Mouse (Mus musculus) megakaryocyte, adult 5-6 weeks (primary cell): ENCODE results near the gene Pgk1. TPM values are rescaled to one million over a fixed set of nuclear protein-coding genes. Genes with fewer than 3 reads are reported as not detected.
"Not testable (repeated sequence)": the region's sequence is repeated elsewhere in the genome, so short reads cannot be mapped to it uniquely, and the experiment has no call there.

Experiments used
- ATAC-seq: 2 replicates; pipeline ENCODE4 v1.8.0; 2016; ENCODE audit warnings: mild to moderate bottlenecking, inconsistent platforms; ENCODE audit not compliant: poor library complexity, severe bottlenecking
- total RNA-seq, 2 experiments: library from RNA; stranded (forward) in 1 of 2; stranded (reverse) in 1 of 2; fragments of 153-499, 151-499 nt in 1 of 2; fragments of 221-1000, 200-1000 nt in 1 of 2; gene quantifications; 2 replicates each; pipeline versions ENCODE4 v1.2.3 to v1.2.4; 2015 to 2017

Pgk1 gene
- total RNA-seq (2015) = 313 and 334 TPM in 2 replicates
- 306 and 317 TPM in 2 replicates for total RNA-seq (2017)

GRCm38 (mm10) chrX:106186713-106187649 is at the start of gene Pgk1:
Pgk1 (plus strand) TSS chrX:106187100.
- ATAC-seq = peak; percentile 91

GRCm38 (mm10) chrX:106139309-106140070 is 47.4 kb upstream of the Pgk1 start:
- ATAC-seq = peak; percentile 28

GRCm38 (mm10) chrX:106142936-106143335 is 44.0 kb upstream of the Pgk1 start, which contains the start of gene Tlr13:
Tlr13 (plus strand) TSS chrX:106143204.
- ATAC-seq = peak; percentile 81

- peak; percentile 64 for ATAC-seq
Measured at GRCm38 (mm10) chrX:106148185-106148584, 38.7 kb upstream of the Pgk1 start.

DNA sequence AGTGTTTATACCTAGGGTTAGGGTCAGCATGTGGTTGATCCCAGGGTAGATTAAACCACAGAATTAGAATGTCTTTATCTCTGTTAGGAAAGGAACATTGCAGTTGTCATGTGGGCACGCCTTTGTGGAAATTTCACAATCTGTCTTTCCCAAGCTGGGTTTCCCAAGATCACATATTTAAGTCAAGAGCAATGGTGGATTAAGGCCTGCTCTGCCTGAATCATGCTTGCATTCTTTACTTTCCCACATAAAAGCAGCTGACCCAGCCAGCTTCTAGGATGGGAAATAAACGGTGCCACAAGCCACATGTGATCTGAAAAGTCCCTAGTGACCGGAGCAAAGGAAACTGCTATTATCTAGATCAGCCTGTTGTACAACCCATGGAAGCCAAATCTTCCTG is 37.4 kb upstream of the Pgk1 start:
- ATAC-seq = peak; percentile 52

DNA sequence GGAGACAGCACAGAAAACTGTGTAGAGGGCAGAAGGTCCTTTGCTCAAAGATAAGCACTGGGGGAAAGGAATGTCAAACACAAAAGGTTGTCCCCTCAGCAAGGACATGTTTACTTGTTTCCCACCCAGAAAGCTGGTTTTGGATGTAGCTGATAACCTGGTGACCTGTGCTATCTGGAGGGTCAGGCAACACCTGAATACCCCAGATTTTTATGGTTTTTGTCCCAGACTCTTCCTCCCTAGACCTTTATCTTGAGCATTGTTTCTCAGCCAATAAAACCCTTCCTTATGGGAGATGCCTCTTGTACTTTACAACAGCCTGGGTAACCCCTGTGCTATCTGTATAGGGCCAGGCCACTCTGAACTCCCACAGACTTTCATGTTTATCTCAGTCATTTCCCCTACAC is 32.7 kb upstream of the Pgk1 start:
- no peak for ATAC-seq

GRCm38 (mm10) chrX:106155892-106156291 is 31.0 kb upstream of the Pgk1 start:
- ATAC-seq = peak; percentile 87

- peak; percentile 98 for ATAC-seq
Measured at GRCm38 (mm10) chrX:106163995-106164394, 22.9 kb upstream of the Pgk1 start.

DNA sequence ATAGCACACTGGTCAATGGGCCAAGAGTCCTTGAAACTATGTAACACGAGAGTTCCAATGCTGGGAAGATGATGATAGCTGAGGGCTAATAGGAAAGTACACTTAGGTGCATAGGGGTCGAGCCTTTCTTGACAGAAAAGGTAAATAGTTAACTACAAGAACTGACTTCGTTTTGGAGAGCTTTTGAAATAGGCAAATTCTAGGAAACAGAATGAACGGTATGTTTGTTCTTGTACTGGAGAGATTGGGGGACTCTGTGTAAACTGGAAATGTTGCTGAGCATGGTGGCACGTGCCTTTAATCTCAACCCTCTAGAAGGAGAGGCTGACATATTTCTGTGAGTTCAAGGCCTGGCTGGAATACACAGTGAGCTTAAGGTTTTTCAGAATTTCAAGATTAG is 22.3 kb upstream of the Pgk1 start:
- no peak for ATAC-seq

DNA sequence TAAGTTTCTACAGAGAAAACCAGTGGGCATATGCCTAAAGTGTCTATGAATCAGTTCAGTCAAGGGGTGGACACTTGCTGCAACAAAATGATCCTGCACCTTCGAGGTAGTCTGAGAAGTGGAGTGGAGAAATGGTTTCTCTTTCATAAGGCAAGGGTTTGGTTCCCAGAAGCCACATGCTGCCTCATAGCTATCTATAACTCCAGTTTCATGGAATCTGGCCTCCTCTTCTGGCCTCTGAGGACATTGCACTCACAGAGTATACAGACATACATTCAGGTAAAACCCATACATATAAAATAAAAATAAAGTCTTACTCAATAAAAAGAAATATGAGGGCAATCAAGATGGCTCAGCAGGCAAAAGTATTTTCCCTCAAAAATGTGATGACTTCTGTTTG is 21.8 kb upstream of the Pgk1 start:
- ATAC-seq = peak; percentile 91

GRCm38 (mm10) chrX:106171106-106171852 is 15.6 kb upstream of the Pgk1 start:
- peak; percentile 100 for ATAC-seq

DNA sequence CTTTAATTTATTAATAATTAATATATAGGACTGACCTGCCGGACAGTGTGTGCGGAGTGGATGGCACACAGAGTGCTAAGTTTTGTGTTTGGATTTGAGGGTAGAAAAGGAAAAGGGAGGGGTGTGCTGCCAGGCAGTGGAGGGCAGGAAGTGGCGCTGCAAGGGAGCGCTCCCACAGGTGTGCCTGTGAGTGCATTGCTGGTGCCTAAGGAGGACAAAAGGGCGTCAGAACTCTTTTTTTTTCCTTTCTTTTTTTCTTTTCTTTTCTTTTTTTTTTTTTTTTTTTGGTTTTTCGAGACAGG is 15.1 kb upstream of the Pgk1 start:
- ATAC-seq = no peak

- no peak for ATAC-seq
Measured at GRCm38 (mm10) chrX:106176331-106176730, 10.6 kb upstream of the Pgk1 start.

- ATAC-seq = no peak
Measured at GRCm38 (mm10) chrX:106184279-106184678, 2.6 kb upstream of the Pgk1 start.

- ATAC-seq = no peak
Measured at GRCm38 (mm10) chrX:106185706-106186105, 1.2 kb upstream of the Pgk1 start.

- ATAC-seq = peak; percentile 58
Measured at GRCm38 (mm10) chrX:106187737-106188136, 837 bp downstream of the Pgk1 start.

DNA sequence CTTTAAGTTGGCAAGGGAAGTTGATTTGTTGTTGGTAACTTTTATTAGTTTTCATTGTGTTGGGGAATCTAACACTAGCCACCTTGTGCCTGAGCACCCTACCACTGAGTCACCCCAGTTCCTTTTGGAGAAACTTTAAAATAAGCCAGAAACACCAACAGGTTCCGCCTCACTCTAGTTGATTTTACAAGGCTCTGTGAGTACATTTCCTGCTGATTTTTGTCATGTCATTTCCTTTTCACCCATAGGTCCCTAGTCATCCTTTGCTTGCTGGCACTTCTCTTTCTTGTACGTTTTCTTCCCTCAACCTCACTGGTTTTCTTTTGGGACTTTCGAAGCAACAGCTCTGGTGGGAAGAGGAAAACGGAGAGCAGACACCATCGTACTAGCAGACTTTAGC is 2.5 kb downstream of the Pgk1 start:
- ATAC-seq = peak; percentile 43

DNA sequence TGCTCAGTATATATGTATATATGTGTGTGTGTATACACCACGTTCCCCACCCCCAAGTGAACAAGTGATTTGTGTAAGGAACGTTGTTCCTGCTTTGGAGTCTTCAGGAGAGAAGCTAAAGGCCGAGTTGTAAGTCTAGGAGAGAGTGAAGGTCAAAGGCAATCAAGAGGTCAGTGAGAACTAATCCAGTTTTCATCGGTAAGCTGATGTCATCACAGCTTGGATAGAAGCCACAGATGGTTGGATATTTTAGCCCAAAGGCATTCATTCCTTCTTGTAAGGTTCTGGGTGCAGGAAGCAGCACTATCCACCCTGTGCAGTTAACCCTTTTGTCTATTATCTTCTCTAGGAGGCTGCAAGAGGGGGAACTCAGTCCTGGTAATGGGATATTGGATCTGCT is 3.2 kb downstream of the Pgk1 start:
- no peak for ATAC-seq

- not testable (repeated sequence) for ATAC-seq
Measured at GRCm38 (mm10) chrX:106194361-106194760, 7.5 kb downstream of the Pgk1 start.

DNA sequence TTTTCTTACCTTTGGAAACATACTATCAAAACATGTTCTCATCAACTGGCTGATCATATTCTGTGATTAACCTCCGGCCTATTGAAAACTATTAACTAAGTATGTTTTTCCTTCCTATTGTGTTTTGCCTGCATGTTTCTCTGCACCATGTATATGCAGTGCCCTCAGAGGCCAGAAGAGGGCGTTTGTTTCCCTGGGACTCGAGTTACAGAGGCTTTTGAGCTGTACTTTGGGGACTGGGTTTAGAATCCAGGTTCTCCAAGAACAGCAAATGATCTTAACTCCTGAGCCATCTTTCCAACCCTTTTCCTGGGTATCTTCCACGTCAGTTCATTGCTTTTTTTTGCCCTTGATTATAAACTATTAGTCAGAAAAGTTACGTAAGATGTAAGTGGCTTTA is 10.4 kb downstream of the Pgk1 start:
- no peak for ATAC-seq

- ATAC-seq = no peak
Measured at GRCm38 (mm10) chrX:106198904-106199303, 12.0 kb downstream of the Pgk1 start.
